Mouse (Mus musculus) G1E (cell line): Measurements from ENCODE around the gene Vmn2r28.
"Not testable (repeated sequence)": the region's sequence is repeated elsewhere in the genome, so short reads cannot be mapped to it uniquely, and the experiment has no call there.

Experiments used
- CTCF ChIP-seq: IDR thresholded peaks from 2 replicates; pipeline ENCODE4 v1.5.1; 2012; ENCODE audit warnings: low read depth, low read length, inconsistent platforms, mixed read lengths
- GATA1 ChIP-seq: IDR thresholded peaks from 2 replicates; pipeline ENCODE4 v1.6.1; 2012; ENCODE audit warnings: borderline replicate concordance, low read length, inconsistent platforms, mixed read lengths
- TAL1 ChIP-seq: conservative IDR thresholded peaks from 2 replicates; pipeline ENCODE4 v1.6.1; 2012; ENCODE audit warnings: low read depth, low read length, inconsistent platforms, mixed read lengths

GRCm38 (mm10) chr7:5454011-5454410 is 39.7 kb downstream of the Vmn2r28 start:
- not testable (repeated sequence) for TF ChIP-seq GATA1, TAL1, CTCF
